Mouse (Mus musculus) ES-Bruce4 (cell line): ENCODE data around the gene Mvp. TPM values are rescaled to one million over a fixed set of nuclear protein-coding genes. Genes with fewer than 3 reads are reported as not detected.
A peak's percentile ranks its signal among the peaks of the same experiment; 100 is the strongest.

Experiments used
- H3K27ac ChIP-seq: 2 replicates; pipeline ENCODE4 v1.5.1; 2012; ENCODE audit warnings: low read length, inconsistent platforms; ENCODE audit not compliant: insufficient read depth
- H3K27me3 ChIP-seq: 2 replicates; pipeline ENCODE4 v1.6.1; 2012; ENCODE audit warnings: mild to moderate bottlenecking, low read length, inconsistent platforms; ENCODE audit not compliant: control insufficient read depth, poor library complexity, insufficient read depth, severe bottlenecking
- H3K36me3 ChIP-seq: 2 replicates; pipeline ENCODE4 v1.6.1; 2012; ENCODE audit warnings: inconsistent platforms, mild to moderate bottlenecking, low read length, moderate library complexity; ENCODE audit not compliant: control insufficient read depth, poor library complexity, insufficient read depth, severe bottlenecking
- H3K4me1 ChIP-seq: one replicate; pipeline ENCODE4 v1.8.1; 2011; ENCODE audit warnings: low read length; ENCODE audit not compliant: control insufficient read depth, insufficient read depth
- H3K4me3 ChIP-seq: 2 replicates; pipeline ENCODE4 v1.5.1; 2011; ENCODE audit warnings: low read depth, mild to moderate bottlenecking, low read length
- H3K9ac ChIP-seq: 2 replicates; pipeline ENCODE4 v1.6.1; 2012; ENCODE audit warnings: low read depth, mild to moderate bottlenecking, inconsistent platforms; ENCODE audit not compliant: poor library complexity, severe bottlenecking
- H3K9me3 ChIP-seq: replicated peaks from 2 replicates; pipeline ENCODE4 v1.6.1; 2012; ENCODE audit warnings: mild to moderate bottlenecking, low read length, inconsistent platforms; ENCODE audit not compliant: control insufficient read depth, poor library complexity, insufficient read depth, severe bottlenecking
- CTCF ChIP-seq: IDR thresholded peaks from one replicate; pipeline ENCODE4 v1.8.1; 2011; ENCODE audit warnings: low read depth, low read length
- EP300 ChIP-seq: IDR thresholded peaks from 2 replicates; pipeline ENCODE4 v1.6.1; 2011; ENCODE audit warnings: low read depth, low read length; ENCODE audit not compliant: insufficient read depth
- POLR2A ChIP-seq: IDR thresholded peaks from one replicate; pipeline ENCODE4 v1.8.1; 2011; ENCODE audit warnings: low read length; ENCODE audit not compliant: insufficient read depth
- polyA plus RNA-seq: library from polyadenylated mRNA; stranded (reverse); fragments of >200 nt; gene quantifications from 2 replicates; pipeline ENCODE4 v1.2.4, GENCODE M21; 2011; ENCODE audit warnings: low read depth; ENCODE audit not compliant: missing spikeins, insufficient read depth, insufficient read length

Mvp gene
- 17.9 and 18.8 TPM in 2 replicates for polyA plus RNA-seq

DNA sequence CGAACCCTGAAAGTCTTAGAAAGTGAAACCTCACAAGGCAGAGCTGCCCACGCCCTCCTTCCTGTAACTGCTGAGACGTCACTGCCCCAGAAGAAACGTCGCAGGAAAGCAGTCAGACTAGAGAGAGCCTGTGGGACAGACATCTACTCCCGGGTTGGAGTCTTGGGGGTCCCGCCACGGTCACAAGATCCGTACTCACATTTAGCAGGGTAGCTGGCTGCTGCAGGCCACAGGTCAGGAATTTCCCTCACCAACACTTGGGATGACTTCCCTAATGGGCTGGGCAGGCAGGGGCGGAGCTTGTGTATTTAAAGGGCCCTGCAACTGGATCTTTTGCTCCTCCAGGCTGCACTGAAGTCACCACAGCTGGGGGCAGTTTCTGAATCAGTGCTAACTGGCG is at the start of gene Mvp:
Mvp (minus strand) TSS at position 302 of the 400 bp plus-strand sequence.
- H3K27ac ChIP-seq: peak within 1 kb of the TSS; percentile 61

DNA sequence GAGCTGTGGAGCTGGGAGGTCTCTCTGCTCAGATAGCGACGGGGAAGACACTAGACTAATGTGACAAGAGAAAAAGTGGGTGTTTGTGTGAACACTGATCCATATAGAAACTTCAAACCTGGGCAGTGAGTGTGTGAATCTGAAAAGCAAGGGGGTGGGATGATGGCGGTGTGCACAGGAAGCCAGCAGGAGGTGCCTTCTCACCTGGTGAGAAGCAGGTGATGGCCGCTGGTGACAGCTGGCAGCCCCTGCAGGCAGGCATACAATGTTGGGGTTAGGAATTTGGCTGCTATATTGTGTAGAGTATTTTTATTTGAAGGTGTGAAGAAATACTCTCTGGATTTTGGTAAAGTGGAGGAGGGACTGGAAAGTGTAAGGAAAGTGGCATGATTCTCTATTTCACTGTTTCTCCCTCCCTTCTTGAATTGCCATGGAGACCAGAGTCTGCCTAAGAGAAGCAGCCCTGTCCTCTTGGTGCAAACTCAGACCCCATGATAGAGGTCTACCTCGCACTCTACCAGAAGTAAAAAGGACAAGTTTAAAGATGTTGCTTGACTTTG is 40.7 kb upstream of the Mvp start:
- Histone ChIP-seq H3K36me3 (no peaks in the 10 kb centered on the region), H3K27me3 (no peaks in the 10 kb centered on the region; the same call in 1 of the 2 replicates), H3K9me3 (no peaks in the 10 kb centered on the region), H3K4me1 (no peaks in the 10 kb centered on the region), H3K4me3 (no peak overlapping the region), H3K9ac (no peak overlapping the region), H3K27ac (no peak overlapping the region)
- no peak for TF ChIP-seq CTCF
- TF ChIP-seq POLR2A: no peak
- TF ChIP-seq EP300: no peak

More for the DNA sequence above, at the start of gene Mvp:
- H3K27me3 ChIP-seq: no peaks in the 10 kb centered on the region
- peaks cover 5% of the 10 kb centered on the region for H3K4me1 ChIP-seq
- H3K36me3 ChIP-seq: peaks cover 9% of the 10 kb centered on the region
- no peaks in the 10 kb centered on the region for H3K9me3 ChIP-seq
- TF ChIP-seq POLR2A: no peak
- TF ChIP-seq CTCF: no peak
- TF ChIP-seq EP300: no peak
- H3K9ac ChIP-seq: peak within 1 kb of the TSS; percentile 35
- H3K4me3 ChIP-seq: peak within 1 kb of the TSS; percentile 70

DNA sequence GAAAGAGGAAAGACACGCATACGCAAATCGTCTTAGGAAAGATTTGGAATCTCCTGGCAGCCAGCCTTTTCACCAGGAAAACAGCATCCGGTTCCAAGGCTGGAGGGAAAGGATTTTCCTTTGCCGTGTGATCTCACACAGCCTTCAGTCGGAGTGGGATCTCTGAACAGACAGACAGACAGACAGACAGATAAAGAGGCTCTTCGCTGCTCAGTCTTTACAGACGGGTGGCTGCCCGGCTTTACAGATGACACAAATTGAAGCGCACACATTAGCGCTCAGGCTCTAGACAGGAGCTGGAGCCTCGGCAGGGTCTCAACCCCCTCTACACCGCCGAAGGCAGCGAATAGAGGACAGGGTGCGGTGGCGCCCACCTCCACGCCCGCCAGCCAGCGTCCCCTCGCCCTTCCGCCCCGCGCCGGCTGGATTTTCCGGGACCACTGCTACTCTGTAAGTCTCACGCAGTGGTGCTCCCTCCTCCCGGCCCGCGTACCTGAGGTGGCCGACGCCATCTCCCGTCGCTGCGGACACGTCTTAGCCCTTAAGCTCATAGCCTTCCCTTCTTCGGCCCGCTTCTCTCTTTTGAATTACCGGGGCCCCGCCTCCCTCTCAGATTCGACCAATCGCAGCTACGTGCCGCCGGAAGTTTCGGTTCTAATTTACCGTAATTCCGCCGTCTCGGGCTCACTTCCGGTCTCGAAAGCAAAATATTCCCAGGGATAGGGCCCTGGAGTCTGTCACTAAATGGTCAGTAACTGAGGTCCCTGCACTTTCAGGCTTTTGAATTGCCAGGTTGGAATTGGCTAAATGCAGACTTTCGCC is 27.6 kb upstream of the Mvp start, which contains the start of gene Kif22:
Kif22 (minus strand) TSS at position 621 of the 822 bp plus-strand sequence.
- TF ChIP-seq POLR2A (peak; percentile 75), EP300 (no peak), CTCF (no peak)
- H3K4me3 ChIP-seq: peak within 1 kb of the TSS; percentile 96
- peaks cover 5% of the 10 kb centered on the region for H3K36me3 ChIP-seq
- H3K4me1 ChIP-seq: no peaks in the 10 kb centered on the region
- H3K27me3 ChIP-seq: no peaks in the 10 kb centered on the region
- H3K9me3 ChIP-seq: no peaks in the 10 kb centered on the region
- H3K9ac ChIP-seq: peak within 1 kb of the TSS; percentile 92
- H3K27ac ChIP-seq: peak within 1 kb of the TSS; percentile 71

DNA sequence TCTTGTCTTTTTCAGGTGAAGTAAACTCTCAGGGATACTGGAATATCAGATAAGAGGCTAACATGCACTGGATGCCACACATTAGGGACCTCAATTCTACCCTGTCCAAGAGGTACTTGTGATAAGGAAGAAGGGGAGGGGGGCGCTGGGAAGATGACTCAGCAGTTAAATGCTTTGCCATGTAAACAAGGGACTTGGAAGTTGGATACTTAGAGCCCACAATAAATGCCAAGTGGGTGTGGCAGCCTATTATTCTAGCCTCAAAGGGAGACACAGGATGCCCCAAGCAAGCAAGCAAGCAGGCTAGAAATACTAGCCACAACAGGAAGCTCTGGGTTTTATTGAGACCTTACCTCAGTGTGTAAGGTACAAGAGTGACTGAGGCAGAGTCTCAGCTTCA is 16.8 kb upstream of the Mvp start:
- TF ChIP-seq POLR2A (no peak), CTCF (no peak), EP300 (no peak)
- Histone ChIP-seq H3K27me3 (no peaks in the 10 kb centered on the region), H3K36me3 (peaks cover 67% of the 10 kb centered on the region), H3K4me3 (no peak overlapping the region), H3K4me1 (peaks cover 2% of the 10 kb centered on the region), H3K9me3 (no peaks in the 10 kb centered on the region), H3K27ac (peak overlapping the region; percentile 87), H3K9ac (no peak overlapping the region)

DNA sequence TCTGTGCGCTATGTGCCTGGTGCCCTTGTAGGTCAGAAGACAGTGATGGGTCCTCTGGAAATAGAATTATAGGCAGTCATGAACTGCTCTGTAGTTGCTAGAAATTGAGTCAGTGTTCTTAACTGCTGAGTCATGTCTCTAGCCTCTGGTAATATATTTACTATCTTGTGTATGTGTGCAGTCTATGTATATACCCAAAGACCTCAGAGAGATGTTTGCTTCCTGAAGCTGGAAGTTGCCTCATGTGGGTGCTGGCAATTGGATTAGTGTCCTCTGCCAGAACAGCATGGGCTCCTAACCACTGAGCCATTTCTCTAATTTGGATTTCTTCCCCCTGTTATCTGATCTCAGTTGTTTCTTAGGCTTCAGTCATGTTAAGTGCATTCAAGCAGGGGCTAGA is 15.8 kb upstream of the Mvp start:
- Histone ChIP-seq H3K4me1 (no peaks in the 10 kb centered on the region), H3K27ac (peak overlapping the region; percentile 49; the same call in 1 of the 2 replicates), H3K27me3 (no peaks in the 10 kb centered on the region), H3K4me3 (no peak overlapping the region), H3K9ac (no peak overlapping the region), H3K36me3 (peaks cover 64% of the 10 kb centered on the region), H3K9me3 (no peaks in the 10 kb centered on the region)
- TF ChIP-seq EP300: no peak
- no peak for TF ChIP-seq POLR2A
- no peak for TF ChIP-seq CTCF

DNA sequence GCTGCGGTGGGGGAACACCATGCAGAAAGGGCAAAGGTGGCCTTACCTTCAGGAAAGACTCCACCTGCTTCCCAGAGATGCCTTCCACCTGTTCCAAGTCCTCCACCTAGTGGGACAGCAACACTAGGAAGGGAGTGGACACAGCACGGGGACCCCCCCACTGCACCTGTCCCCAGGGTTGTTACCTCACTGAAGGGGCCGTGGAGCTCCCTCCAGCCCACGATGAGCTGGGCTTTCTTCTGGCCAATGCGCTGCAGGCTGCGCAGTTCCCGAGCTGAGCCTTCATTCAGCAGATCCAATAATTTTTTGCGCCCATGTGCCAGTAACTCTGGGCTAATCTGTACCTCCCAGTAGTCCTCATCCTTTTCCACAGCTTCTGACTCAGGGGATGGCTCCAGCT is 13.5 kb upstream of the Mvp start:
- TF ChIP-seq EP300 (no peak), CTCF (no peak), POLR2A (no peak)
- Histone ChIP-seq H3K4me3 (peak overlapping the region; percentile 88), H3K27me3 (no peaks in the 10 kb centered on the region), H3K36me3 (peaks cover 60% of the 10 kb centered on the region), H3K9ac (peak overlapping the region; percentile 92), H3K27ac (peak overlapping the region; percentile 79), H3K9me3 (no peaks in the 10 kb centered on the region), H3K4me1 (no peaks in the 10 kb centered on the region)
